Mouse (Mus musculus): ENCODE data around the gene Plek2.

Plek2 gene

DNA sequence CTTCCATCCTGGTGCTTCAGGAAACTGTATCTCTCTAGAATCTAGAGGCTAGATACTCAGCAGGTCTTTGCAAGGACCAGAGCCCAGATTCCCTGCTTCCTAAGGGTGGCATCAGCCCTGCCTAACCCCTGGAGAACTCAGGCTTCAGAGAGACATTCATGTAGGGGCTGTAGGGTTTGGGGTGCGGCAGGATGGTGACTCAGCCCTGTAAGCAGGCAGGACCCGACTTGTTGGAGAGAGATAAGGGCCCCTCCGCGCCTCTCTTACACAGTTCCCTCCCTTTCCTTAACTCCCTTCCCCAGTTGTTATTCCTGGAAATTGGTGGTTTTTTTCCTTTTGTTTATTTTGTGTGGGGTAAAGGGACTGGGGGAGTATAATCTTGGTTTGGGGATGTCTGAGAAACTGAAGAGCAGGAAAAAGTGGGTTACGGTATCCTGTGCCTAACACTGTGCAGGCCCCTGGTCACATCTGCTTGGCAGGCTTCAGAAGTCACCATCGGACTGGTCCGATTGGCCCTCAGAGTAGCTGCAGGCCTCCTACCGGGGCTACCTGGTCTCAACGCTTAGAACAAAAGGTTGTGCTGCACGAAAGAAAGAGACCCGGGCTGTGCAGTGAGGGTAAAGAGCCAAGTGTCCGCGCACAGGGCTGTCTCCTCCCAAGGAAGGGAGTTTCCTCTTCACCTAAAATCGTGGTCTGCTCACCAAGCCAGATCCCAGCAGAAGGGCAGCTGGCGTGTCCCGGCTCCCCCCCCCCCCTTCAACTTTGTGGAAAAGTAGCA lies 4.1 kb upstream of the Plek2 start:
- DNase-seq: no peak

DNA sequence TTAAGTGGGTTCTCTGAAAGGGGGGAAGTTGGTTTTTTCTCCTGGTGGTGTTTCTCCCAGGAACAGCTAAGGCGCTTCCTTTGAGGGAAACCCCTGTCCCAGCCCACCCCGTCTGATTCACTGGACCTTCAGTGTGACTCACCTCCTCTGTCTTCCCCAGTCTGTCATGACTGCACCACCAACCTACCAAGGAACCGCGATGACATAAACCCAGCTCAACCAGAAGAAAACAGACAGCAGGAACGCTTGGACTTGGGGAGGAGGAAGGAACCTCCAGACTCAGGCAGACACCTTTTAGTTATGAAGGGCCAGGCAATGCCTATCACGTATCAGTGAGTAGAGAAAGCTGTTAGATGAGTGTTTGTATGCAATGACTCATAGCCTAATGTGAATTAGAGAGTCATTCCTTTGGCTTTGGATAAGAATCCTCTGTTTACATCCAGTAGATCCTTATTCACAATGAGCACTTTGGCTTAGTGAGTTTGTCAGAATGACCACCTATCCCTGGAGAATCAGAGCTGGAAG lies 1.4 kb upstream of the Plek2 start:
- no peak for DNase-seq

DNA sequence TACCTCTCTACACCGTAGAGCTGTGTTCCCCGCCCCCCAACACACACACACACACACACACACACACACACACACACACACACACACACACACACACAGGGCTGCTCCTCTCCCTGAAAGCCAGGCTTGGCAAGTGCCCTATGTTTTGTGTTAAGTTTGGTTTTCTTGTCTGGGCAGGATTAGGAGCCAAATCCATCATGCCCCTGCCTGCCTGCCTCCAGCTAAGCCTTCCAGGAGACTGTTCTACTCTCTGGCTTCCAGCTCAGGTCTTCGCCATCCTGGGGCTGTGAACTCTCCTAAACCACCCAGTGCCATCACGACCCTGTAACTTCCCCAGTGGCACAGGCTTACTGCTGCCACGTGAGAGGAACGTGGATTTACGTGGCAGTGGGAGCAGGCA lies 2.3 kb downstream of the Plek2 start:
- no peak for DNase-seq

DNA sequence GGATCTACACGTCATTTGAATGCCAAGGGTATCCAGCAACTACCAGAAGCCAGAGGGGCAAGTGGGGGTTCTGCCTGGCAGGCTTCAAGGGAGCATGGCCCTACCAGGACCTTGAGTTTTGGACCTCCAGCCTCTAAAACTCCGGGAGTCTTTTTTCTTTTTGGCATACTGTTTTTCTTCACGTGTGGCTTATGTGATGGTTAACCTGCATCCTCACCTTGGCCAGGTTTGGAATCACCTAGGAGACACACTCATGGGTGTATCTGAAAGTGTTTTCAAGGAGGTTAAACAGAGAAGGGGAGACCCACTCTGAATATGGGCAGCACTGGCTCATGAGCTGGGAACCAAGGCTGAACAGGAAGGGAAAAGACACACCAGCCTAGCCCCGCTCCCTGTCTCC lies 3.5 kb downstream of the Plek2 start:
- no peak for DNase-seq

DNA sequence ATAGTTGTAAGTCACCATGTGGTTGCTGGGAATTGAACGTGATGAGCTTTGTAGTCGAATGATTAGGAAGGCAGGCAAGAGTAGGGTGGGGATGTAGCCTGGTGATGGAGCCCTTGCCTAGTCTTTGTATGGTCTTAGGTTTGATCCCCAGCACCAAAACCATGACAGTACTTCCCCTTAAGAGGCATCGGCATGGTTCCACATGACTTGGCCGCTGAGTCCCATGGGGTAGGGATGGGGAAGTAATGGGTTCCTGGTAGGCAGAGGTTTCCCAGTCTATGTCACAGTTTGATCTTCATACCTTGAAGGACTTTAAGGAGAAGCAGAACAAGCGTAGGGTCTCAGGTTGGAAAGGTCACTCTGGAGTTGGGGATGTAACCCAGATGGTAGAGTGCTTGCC lies 5.3 kb downstream of the Plek2 start:
- no peak for DNase-seq

DNA sequence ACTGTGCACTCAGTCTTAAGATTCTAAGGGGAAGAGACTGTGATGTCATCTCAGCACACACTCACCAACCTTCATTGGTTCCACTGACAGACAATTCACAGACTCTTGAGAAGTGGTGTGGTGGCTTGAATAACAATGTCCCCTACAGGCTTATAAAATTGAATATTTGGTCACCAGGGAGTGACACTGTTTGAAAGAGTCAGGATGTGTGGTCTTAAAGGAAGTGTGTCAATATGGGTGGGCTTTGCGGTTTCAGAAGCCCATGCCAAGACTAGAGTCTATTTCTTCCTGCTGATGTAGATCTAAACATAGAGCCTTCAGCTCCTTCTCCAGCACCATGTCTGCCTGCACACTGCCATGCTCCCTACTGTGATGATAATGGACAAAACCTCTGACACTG lies 8.9 kb downstream of the Plek2 start:
- no peak for DNase-seq

DNA sequence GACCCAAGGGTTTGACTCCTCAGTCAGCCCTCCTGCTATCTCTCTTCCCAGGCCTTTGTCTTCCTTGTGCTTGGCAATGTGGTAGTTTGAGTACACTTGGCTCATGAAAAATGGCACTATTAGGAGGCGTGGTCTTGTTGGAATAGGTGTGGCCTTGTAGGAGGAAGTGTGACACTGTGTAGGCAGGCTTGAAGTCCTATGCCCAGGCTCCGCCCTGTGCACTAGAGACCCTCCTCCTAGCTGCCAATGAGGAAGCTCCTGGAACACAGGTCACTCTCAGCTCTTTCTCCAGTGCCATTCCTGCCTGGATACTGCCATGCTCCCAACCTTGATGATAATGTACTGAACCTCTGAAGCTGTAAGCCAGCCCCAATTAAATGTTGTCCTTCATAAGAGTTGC lies 15.6 kb downstream of the Plek2 start:
- DNase-seq: no peak

DNA sequence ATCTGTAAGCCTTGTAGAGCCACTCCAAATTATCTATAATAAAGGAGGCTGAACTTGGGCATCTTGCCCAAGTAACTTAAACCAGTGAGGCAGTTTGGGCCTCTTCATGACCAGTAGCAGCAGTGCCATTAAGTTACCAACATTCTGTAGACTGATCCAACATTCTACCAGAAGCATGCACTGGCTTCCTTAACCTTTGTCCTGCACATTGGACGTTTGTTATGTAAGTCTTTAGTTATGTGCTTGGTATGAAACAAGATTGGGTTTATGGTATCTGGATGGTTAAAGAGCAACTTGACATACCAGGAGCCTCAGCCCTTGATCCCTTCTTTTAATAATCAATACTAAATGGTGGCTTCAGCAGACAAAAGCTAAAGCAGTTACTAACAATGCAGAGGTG lies 16.7 kb downstream of the Plek2 start:
- DNase-seq: no peak

DNA sequence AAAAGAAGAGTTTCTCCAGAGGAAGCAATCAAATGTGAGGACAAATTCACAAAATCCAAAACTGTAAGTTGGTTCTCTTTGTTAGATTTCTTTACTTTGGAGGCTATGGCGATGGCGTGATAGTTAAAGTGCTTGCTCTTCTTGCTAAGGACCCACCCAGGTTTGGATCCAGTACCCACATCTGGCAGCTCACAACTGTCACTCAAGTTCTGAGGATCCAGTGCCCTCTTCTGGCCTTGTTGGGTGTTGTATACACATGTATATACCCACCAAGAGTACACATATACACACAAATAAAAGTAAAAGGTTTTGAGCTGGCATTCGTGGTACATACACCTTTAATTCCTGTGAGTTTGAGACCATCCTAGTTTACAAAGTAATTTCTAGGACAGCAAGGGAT lies 32.2 kb downstream of the Plek2 start:
- no peak for DNase-seq

DNA sequence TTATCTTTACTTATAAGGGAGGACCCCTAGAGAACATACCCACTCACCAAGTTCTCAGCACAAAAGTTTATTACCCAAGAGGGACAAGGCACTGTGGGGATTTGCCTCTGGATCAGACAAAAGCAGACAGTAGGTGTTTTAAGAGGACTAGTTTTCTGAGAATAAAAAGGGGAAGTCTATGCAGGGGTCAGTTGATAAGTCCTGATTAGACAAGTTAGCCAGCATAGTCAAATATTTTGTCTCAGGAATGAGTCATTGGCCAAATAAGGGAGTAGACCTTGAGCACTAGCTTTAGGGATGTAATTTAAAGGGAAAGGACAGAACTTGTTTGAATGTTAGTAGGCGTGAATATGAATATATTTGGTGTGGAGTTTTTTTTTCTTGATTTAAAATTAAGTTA lies 38.6 kb downstream of the Plek2 start:
- no peak for DNase-seq

DNA sequence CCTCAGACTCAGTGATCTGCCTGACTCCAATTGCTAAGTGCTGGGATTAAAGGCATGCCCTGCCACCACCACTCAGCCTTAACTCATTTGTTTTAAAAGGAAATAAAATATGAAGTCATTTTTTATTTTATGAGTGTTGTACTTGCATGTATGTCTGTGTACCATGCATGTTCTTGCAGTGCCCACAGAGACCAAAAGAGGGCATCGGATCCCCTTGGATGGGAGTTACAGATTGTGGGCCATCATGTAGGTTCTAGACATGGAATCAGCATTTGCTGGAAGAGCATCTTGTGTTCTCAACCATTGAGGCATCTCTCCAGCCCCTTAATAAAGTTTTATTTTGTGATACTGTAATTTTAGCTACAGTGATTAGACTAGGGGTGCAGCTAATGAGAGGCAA lies 41.3 kb downstream of the Plek2 start:
- DNase-seq: peak in 1 of 2 experiments; percentile 7

DNA sequence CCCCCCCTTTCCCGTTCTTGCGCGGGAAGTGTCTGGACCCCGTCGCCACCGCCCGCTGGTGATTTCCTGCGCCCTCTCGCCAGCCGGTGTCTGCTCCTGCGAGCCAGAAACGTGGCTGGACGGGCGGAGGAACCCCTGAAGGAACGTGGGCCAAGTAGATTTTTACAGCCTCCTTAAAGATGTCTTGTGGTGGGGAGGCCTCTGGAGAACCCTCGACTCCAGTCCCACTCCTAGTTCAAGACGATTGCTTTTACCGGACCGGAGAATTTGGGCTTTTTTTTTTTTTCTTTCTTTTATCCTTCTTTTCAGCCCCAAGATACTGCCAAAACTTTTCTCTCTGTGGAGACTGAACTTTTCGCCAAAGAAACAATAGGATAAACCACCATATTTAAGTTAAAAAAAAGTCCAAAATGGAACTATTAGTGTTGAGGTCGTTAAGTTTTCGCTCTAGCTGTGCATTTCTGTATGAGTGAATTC lies 44.5 kb downstream of the Plek2 start:
- DNase-seq: no peak

DNA sequence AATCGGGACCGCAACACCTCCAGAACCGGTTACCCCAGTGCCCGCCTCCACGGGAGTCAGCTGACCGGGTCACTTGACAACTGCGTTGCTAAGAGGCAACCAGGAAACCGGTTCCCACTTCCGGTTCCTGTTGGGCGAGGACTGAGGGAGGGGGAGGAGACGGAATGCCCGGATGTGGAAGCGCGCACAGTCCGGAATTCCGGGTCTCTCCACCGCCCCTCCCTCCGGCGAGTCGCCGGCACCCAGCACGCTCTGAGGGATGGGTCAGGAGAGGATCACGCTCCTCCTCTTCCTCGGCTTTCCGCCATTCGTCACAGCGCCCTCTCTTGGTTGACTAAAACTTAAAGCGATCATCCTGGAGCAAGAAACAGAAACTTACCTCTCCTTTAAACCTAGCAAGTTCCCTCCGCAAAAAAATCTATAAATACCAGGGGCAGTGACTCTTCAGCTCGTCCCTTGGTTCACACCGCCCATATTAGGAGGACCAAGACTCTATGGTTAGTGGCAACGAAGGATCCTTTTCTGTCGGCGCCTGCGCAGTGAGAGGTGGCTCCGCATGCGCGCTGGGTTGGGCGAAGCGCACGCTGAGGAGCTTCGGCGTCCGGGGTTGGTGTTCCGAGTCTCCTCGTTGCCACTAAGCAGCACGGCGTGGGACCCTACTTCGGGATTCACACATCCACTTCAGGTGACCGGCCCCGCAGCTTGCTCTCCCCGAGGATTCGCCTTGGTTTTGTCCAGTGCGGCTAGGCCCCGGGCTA lies 45.1 kb downstream of the Plek2 start, which contains the start of the genes Atp6v1d and Eif2s1:
TSS of gene Atp6v1d (minus strand) at position 143 of the 758 bp plus-strand sequence.
TSS of gene Eif2s1 (plus strand) at position 324 of the 758 bp plus-strand sequence.
- peak; percentile 99 to 100 for DNase-seq

DNA sequence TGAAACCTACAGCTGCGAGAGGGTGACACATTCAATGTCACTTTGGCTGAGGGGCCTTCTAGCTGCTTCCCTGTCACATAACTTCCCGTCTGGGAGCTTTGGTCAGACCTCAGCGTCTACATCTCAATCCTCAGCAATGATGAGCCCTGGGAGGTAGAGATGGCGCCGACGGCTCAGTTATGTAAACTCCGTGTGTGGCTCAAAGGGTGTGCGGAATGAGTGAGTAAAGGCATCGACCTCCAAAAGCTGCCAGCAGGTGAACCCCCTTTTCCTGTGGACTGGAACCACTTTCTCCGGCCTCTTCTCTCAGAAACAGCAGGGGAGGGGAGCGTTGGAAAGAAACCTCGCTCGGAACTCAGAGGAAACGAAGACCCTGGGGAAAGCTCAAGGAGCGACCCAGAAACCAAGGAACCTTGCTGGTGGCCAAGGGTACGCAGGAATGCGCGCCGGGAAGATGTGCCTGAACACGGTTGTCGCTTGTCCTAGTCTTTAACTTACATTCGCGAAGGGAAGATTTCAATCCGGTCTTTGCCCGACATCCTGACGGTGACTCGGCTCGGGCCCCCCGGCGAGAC lies 45.8 kb downstream of the Plek2 start:
- no peak for DNase-seq

DNA sequence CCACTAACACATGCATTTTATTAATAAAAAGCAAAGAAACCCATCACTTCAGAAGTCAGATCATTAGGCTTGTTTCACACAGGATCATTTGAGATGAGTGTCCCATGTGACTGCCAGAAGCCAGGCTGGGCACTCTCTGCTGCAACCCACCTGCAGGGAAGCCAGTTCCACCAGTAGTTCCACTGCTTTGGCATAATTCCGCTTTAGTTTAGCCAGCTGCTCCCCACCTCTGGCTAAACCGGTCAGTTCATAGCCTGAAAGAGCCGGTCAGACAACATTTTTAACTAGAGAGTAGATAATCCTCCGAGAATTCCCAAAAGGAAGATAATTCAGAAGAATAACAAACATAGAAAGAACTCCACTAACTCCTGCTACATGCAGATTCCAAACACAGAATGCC lies 58.5 kb downstream of the Plek2 start:
- peak in 1 of 2 experiments; percentile 20 for DNase-seq

DNA sequence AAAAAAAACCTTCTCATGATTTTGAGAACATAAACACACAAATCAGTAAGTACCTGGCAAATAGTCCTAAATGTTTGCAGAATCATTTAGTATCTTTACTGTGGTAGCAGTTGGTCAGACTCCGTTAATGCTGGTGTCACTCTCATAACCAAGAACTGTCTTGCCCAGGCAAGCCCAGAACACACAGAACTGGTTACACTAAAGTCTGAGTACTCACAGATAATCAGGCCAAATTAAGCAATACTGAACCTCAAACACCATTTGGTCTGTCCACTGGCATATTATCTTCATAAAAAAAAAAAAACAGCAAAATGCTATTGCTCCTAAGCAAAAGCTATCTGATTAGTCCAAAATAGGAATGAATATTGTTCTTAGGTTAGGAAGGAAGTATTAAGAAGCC lies 64.3 kb downstream of the Plek2 start:
- no peak for DNase-seq

DNA sequence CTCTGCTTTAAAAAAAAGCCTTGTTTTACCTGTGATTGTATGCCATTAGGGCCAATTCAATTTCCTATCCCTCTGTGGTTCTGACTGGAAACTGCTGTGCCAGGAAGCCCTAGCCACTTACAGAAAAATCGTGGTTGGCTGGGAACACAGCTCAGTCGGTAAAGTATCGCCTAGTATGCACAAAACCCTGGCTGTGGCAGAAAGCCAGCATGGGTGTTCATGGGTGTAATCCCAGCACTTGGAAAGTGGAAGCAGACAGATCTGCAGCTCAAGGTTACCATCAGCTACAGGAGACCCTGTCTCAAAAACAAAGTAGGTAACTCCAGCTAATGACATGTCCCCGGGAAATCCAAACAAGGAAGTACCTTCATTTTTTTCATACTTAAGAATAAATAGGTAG lies 66.9 kb downstream of the Plek2 start:
- DNase-seq: no peak

All from lung, adult 18-20 months (tissue).